Mouse (Mus musculus): ENCODE measurements around the gene Tgfbr3.

Gene Tgfbr3

DNA sequence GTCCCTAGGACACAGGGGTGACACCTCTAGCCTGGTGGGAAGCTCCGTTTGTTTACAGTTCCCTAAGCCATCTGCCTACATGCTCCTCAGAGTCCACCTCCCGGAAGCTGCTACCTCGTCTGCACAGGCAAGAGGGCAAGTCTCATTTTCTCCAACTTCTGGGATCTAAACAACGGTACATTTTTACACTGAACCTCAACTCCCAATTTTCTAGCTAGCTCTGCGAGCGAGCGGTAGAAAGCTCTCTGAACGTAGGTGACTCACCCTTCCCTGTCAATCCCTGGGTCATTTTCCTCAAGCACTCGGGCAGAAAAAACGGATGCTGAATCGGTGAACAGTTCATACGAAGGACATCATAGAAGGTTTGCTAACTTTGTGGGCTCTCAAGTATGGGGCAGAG lies 122.1 kb downstream of the Tgfbr3 start:
- no peak for DNase-seq

DNA sequence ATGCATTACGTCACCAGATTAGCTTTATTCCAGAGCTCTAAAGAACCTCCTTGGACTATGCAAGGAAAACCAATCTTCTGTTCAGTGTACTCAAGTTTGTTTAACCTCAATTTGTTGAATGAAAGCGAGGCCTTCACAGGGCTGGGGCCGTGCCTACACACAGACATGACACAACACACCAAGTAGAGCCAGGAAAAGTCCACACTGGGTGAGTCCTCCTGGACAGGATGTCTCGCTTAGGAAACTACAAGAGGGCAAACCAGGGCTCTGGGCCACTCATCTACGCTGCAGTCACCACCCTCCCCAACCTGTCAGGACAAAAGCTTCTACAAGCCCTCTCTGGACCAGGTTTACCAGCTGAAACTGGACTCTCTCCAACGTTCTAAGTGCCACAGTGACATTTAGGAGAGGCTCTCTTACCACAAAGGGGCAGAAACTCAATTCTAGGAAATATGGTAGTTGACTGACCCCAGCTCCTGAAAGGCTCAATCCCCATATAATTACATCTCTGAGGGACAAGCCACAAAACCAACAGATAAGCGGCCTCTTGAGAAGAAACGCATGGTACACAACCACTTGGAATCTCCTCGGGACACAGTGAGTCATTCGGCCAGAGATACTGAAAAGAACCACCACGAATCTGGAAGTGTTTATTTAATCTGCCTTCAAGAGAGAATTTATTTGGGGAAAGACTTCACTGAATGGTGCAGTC lies 122.6 kb downstream of the Tgfbr3 start:
- DNase-seq = no peak

DNA sequence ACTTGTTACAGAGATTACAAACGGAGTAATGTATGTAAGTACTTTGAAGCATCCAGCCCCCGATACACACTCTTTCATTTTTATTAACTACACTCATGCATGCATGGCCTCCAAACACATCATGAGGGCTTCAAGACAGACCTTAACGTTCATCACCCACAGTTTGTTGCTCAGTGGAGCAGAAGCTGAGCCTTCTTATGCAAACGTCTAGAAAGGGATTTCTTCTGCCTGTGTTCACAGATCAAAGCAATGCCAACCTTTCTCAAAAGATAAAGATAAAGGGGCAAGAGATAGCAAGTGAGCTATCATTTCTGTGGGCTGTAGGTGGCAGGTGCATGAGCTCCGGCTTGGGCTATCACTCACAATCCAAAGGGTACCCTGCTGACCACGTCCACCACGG lies 123.7 kb downstream of the Tgfbr3 start:
- no peak for DNase-seq

DNA sequence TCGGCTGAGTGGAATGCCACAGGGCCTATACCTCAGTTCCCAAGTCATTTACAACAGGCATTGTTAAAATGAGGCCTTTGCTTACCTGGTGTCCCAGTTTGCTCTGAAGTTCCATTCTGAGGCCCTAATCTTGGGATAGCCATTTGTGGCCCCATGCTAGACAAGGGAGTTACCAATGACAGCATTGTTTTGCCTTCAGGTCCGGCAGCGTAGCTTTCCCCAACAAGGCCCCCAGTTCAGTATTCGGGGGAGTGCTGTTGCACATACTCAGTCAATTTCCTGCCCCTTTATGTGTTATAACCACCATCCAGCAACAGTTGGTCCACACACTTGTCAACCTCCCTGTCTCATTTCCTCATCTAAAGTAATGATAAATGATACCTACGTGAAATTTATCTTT lies 124.2 kb downstream of the Tgfbr3 start:
- no peak for DNase-seq

DNA sequence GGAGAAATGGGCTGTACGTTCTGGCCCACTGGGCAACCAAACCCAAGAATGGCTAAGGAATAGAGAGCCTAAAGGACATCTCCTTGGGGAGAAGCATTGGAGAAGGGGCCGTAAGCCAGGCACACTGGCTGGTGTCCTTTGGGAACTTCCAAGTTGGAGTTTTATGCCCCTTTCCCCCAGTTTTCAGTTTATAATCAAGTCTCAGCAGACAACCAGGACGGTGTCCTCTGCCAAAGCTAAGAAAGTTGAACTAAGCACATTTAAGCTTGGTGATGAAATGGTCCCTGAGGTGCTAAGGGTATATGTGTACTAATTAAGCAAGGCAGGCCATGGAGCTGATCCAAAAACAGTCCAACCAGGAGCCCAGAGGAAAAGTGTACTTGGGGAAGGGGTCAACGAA lies 124.6 kb downstream of the Tgfbr3 start:
- no peak for DNase-seq

DNA sequence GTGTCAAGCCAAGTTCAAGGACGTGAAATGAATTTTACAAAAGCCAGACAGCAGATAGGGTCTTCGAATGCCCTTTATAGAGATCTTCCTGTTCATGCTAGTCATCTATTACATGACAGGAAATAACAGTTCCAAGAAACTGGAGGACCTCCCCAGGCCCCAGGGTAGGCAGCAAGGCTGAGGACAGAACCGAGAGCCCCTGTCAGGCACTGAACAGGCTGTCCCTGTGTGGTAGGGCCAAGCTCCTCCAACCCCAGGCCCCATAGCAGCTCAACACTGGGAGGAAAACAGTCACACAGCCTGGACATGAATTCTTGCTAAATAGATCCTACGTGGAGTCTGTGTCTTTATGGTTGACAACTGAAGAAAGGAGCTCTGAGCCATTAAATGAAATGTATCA lies 125.3 kb downstream of the Tgfbr3 start:
- no peak for DNase-seq

DNA sequence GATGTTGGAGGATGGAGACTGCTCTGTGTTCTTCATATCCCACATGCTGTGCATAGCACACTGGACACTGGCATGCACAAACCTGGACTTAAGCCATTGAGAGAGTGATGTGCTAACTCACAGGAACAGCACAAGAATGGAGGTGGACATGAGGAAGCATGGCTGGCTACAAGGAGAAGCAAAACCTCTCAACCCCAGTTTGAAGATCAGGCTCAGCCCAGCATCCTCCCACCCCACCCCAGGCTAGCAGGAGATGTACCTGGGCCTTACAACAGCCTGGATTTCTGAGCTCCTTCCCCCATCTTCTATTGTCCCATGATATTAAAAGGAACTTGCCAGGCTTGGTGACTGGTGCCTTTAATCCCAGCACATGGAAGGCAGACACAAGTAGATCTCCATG lies 126.1 kb downstream of the Tgfbr3 start:
- no peak for DNase-seq

DNA sequence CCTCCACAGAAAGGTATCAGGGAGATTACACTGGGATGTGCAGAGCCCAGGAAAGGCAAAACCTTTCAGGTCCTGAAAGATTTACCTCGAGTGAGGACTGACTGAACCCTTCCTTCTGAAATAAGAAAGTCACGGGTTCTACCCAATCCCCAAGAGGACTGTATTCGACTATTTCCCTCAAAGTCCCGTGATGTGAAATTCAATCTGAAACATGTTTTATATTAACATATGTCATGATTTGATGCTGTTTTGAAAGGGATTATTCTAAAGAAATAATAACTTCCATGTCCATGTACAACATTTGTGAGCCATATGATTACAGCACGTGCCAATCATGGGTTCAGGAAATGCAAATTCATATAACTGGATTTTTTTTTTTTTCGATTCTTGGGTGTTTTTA lies 126.6 kb downstream of the Tgfbr3 start:
- no peak for DNase-seq

DNA sequence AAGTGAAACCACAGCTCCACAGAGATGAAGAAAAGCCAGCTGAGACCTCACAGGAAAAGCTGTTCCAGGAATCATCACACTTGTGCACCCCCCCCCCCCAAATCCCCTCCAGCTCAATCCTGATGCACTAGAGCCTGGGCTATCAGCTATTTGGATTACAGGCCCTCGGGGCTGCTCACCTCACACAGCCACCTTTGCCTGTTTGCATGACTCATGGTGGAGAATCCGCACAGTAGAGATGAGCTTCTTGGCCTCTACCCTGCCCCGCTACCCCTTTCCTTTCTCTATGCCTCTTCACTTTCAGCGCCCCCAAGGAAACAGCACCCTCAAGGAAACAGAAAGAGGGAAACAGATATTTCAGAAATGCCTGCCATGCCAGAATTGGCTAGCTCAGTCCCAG lies 127.1 kb downstream of the Tgfbr3 start:
- DNase-seq = no peak

DNA sequence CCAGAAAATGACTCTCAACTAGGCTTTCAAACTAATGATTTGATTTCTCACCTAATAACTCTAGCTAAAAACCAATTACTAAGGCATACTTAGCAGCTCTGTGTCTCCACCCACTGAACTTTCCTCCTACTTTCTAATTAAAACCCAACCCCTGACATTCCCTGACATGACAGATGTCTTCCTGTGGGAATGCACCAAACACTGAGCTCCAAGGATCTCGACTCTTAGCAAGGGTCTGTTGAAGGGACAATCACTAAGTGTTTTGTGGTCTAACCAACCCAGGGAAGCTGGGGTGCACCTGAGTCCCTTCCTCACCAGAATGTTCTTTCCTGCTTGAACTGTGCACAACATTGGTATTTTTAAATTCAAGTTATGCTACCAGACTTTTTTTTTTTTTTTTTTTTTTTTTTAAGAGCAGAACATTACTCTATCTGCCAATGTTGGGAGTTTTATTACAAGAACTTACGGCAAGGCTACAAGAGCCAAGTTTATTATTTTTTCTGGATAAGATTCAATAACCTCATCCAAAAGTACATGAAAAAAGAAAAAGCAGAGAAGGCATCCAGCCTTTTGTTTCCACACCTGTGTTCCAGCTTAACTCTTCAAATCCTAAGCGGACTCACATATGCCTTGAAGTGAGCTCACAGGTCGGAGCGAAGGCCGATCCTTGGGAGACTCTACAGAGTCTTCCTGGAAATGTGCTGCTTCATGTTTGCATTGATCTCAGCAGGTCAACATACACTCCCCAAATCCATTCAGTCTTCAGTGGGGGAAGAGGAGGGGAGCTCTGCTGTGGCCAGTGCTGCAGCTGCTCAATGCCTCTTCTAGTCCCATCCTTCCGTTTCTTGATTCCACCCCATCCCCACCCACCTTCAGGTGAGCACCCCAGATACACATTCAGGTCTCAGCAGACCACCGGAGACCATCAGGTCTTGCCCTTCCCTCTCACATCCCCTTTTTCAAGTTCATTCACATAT lies 129.2 kb downstream of the Tgfbr3 start:
- no peak for DNase-seq

DNA sequence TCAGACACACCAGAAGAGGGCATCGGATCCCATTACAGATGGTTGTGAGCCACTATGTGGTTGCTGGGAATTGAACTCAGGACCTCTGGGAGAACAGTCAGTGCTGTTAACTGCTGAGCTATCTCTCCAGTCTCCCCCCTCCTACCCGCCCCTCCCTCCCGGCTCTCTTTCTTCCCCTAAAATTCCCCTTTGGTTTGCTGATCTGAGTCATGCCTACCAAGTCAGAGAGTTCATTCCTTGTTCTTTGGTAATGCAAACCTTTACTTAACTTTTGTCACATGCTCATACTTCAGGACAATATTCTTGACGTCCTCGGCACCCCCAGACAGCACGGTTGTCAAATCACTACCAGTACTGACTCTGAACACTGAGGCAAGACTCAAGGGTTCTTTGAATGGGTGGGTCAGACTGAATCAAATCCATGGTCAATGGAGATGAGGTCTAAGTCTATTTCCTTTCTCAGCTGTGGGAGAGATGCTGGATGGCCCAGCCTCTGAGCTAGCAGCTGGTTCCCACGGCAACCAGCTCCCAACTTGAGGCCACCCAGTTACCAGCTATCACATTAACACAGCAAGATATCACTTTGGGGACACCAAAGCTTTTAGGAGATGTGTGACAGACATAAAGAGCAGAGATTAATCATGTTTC lies 130.8 kb downstream of the Tgfbr3 start:
- DNase-seq = no peak

DNA sequence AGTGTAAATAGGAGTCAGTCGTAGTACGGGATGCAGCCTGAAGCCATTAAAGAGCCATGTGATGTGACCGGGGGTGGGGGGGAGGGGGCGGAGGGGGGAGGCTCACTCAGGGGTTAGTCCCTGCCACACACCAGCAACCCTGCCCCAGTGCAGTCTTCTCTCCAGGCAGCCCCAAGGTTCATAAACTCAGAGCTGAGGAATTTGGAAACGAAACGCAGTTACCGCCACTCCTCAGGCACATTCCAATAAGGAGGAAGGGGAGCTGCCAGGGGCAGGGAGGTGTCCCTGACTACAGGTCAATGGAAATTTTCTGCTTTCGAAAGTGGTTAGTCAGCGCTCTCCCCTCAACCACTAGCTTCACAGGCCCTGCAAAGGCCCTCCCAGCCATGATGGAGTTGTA lies 132.0 kb downstream of the Tgfbr3 start:
- DNase-seq = no peak

DNA sequence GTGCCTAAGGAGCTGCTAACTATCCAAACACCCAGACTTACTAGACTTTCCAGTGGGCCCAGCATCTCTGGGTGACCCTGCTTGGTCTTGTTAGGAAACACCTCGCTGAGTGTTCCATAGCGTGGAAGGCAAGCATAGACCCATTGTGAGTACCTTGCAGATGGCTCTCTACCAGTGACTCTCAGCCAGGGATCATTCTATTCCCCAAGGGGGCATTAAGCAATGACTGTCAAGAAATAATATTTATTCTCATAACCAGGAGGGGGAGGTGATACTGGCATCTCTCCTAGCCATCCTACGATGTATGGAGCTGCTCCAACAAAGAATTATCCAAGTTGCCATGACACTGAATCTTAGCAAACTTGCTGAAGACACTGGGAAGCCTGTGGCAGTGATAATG lies 133.3 kb downstream of the Tgfbr3 start:
- DNase-seq = no peak

DNA sequence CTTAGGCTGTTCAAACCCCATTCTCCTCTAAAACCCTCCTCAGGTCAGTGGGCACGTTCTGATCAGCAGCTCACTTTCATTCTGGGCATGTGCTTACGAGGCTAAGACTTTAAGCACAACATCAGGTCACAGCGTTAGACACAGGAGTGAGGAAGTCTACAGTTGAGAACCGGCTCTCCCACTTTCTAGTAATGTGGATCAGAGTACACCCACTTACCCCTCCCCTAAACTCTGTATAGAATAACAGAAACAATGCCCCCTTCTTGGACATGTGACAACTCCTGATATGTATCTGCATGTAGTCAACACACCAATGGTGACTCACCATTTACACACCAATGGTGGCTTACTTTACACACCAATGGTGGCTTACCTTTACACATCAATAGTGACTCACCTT lies 136.4 kb downstream of the Tgfbr3 start:
- DNase-seq = no peak

DNA sequence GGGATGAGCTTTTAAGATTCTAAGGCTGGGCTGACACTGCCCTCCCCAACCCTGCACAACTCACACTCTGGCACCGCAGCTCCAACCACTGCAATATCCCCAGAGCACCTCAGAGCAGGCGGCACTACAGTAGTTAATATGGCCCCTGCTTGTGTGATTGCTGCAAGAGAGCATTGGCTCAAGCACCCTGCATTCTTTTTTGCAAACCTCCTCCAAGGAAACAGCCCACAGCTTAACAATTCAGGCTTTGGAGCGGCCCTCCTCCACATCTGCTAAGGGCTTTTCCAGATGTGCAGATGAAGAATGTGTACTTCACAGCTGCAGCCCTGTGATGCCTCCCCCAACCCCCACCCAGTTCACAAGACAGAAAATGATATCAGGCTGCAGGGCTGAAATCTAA lies 138.1 kb downstream of the Tgfbr3 start:
- DNase-seq = no peak

DNA sequence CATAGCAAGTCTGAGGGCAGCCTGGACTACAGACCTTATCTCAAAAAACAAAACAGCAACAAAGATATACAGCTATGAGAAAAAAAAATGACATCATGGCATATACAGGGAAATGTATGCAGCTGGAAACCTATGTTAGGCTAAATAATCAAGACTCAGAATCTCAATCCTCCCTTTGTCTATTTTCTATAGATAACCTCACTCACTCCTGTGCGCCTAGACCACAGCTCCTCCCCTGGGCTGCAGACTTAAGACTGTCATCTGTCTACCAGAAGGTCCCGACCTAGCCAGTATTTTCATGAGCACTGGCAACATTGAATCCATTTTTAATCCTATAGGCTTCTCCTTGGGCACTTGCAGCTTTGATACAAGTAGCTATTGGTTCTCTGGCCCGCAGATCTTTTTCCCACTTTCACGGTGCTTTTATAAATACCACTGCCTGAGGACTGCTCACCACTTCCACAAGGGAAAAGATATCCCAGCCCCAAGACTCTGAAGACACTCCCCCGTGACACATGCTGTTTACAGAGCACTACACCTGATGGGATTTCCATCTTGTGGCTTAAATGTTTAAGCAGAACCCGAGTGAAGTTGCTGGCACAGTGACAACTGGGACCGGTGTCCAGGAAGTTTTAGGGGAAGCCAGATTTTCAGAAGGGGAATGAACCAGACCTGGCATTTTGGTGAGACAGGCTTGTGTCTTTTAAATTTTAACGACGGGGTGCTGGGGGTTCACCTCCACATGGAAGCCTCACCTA lies 138.7 kb downstream of the Tgfbr3 start:
- DNase-seq = no peak

DNA sequence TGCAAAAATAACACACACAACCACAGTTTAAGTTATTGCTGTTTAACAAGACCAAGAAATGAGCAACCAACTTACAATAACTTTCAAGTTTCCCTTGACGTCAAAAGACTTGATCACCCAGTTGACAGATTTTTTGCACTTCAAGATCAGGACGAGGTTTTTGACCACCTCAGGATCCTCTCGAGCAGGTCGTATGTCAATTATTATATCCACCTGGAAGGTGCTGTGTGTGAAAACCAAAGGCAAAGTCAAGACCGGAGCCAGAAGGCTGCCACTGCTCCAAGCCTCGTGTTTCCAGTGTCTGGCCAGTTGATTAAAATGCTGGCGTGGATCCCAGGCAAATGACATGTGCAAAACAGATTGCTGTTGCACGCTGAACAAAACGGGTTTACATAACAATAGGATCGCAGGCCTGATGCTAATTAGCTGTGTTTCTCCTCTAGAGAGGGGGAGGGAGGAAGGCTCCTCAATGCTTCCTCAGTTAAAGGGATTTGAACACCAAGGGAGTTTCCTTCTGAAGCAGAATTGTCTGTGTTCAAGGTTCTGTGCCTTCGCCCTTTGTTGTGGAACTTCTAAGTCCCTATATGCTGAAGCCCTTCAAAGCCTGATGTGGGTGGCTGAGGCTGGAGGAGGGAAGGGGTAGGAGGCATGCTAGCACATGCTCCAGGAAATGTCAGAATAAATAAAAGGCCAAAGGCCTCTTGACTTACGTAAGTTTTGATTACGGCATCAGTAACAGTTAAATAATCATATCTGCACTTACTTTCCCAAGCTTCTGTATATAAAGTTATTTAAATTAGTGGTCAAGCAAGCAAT lies 141.3 kb downstream of the Tgfbr3 start:
- peak; percentile 17 for DNase-seq

DNA sequence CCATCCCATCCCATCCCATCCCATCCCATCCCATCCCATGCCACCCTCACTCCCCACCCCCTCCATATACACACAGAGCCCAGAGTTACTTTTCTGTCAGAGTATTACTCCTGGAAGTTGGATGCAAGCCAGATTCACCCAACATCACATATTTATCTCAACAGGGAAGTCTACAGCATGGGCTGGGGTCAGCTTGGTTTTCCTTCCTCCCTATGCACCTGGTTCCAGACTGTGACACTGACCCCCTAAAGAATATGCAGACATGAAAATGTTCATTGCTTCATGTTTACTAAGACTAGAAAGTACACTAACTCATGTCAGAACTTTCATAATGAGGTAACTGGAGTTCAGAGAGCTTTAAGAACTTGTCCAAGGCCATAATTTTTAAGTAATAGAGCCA lies 142.0 kb downstream of the Tgfbr3 start:
- no peak for DNase-seq

DNA sequence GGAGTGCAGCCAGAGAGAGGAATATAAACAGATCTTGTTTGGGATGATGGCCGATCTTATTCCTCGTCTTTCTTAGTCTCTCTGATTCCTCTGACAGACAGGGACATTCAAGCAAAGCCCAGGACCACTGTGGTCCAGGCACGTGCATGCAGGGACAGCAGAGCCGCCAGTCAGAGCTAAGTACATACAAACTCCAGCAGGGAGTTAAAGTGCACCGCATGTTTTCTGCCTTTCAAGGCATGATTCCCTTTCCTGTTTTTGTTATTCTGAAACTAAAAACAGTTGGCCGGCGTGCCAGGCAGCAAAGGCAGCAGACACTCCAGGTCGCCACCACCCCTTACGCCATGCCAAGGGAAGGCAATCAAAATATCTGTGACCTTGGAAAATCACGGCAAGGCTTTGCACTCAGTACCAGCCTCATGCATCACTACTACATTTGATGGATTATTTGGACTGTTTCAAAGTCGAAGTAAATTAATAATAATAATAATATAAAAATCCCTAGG lies 143.3 kb downstream of the Tgfbr3 start:
- no peak for DNase-seq

DNA sequence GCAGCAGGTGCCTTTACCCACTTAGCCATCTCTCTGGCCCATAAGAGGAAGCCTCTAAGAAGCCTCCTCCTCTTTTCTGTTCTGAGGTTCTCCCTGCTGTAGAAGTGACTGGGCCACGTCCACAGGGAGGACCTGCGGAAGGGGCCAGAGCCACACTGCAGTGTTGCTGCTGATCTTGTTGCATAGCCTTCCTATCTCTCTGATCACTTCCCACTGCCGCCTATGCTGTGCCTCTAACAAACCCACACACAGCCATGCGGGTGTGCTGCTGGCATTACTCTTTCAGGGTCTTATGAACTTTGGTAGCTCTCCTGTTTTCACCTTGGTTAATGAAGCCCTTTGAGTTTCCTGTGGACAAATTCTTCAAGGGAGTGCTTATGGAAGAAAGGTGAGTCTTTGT lies 144.3 kb downstream of the Tgfbr3 start:
- DNase-seq = no peak

DNA sequence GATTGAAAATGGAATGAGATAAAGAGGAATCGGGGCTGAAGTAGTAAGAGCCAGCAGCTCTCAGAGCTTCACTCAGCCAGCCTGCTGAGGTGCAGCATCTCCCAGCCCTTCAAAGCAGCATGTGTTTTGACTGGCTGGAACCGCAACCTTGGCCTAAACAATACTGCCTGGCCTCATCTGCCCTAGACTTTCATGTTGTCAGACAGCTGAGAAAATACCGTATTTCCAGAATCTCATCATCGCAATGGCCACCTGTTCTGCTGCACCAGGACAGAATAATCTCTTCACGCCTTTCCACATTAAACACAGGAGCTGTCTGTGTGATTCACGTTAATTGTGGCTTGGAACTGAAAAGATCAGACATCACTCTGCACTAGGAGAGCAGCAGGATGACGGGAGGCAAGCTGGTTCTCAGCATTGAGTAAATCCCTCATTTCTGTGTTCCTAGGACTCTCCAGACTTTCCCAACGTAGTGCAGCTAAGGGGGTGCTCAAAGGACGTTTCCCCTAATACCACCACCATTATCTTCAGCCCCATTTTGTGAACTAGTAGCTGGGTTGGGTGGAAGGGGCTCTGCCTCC lies 145.1 kb downstream of the Tgfbr3 start:
- no peak for DNase-seq

DNA sequence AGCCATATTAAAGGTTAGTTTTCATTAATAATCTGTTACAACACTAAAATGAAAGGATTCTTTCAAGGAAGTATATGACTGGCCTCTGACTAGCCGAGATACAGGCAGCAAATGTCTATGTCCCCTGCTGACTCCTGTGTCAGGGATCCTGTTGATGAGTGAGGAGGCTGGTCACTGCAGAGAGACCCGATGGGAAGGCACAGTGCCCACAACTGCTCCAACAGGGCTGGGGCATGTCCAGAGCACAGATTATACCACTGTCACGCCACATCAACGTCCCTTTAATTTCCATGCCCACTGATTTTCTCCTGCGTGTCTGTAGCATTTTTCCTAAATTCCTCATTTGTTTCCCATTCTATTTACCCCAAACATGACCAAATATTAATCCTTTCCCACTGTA lies 146.0 kb downstream of the Tgfbr3 start:
- no peak for DNase-seq
